Mouse (Mus musculus) brain, embryonic 14.5 days (tissue): ENCODE data around the gene Itm2b.

Experiments used
- CTCF ChIP-seq: fragments of 200-500 bp; IDR thresholded peaks from 2 replicates; pipeline ENCODE4 v1.5.1; 2012; ENCODE audit warnings: inconsistent platforms, mild to moderate bottlenecking, moderate library complexity, borderline replicate concordance; ENCODE audit not compliant: insufficient read depth, insufficient read length; ENCODE audit errors: extremely low read depth
- POLR2A ChIP-seq: fragments of 200-500 bp; IDR thresholded peaks from 2 replicates; pipeline ENCODE4 v1.6.1; 2012; ENCODE audit warnings: mild to moderate bottlenecking, inconsistent platforms, borderline replicate concordance; ENCODE audit not compliant: poor library complexity, insufficient read depth, insufficient read length, severe bottlenecking; ENCODE audit errors: extremely low read depth

- TF ChIP-seq CTCF (no peak), POLR2A (no peak)
These were observed 14.9 kb downstream of the Itm2b start for GRCm38 (mm10) chr14:73370078-73370670.
